Mouse (Mus musculus) embryonic facial prominence, embryonic 11.5 days (tissue): ENCODE measurements around the gene Ubxn2a. TPM values are rescaled to one million over a fixed set of nuclear protein-coding genes. Genes with fewer than 3 reads are reported as not detected.

Experiments used
- ATAC-seq: fragments of 200-750 bp; cut with Nextera tagmentation; replicated peaks from 2 replicates; pipeline ENCODE4 v1.8.0; 2017; ENCODE audit warnings: low read depth; ENCODE audit not compliant: insufficient number of reproducible peaks, low FRiP score, low TSS enrichment
- DNase-seq: peaks from one replicate; pipeline ENCODE4 v3.0.0-alpha.2; 2015; ENCODE audit warnings: low spot score
- H3K27ac ChIP-seq: fragments of 300-500 bp; sonication (generic); replicated peaks from 2 replicates; pipeline ENCODE4 v1.5.1; 2014; ENCODE audit warnings: mild to moderate bottlenecking, low read depth, low read length, control low read depth
- H3K27me3 ChIP-seq: fragments of 300-500 bp; sonication (generic); 2 replicates; pipeline ENCODE4 v1.6.1; 2014; ENCODE audit warnings: mild to moderate bottlenecking, low read length, moderate library complexity, mixed read lengths; ENCODE audit not compliant: control insufficient read depth, insufficient read depth
- H3K36me3 ChIP-seq: fragments of 300-500 bp; sonication (generic); replicated peaks from 2 replicates; pipeline ENCODE4 v1.6.1; 2014; ENCODE audit warnings: low read depth, mild to moderate bottlenecking, low read length, moderate library complexity, mixed read lengths; ENCODE audit not compliant: control insufficient read depth, insufficient read depth
- H3K4me1 ChIP-seq: fragments of 300-500 bp; sonication (generic); 2 replicates; pipeline ENCODE4 v1.6.1; 2014; ENCODE audit warnings: low read length, mixed read lengths; ENCODE audit not compliant: control insufficient read depth, insufficient read depth
- H3K4me2 ChIP-seq: fragments of 300-500 bp; sonication (generic); 2 replicates; pipeline ENCODE4 v1.6.1; 2014; ENCODE audit warnings: low read depth, mild to moderate bottlenecking, control low read depth, low read length, moderate library complexity
- H3K4me3 ChIP-seq: fragments of 300-500 bp; sonication (generic); 2 replicates; pipeline ENCODE4 v1.5.1; 2014; ENCODE audit warnings: low read depth, low read length, control low read depth
- H3K9ac ChIP-seq: fragments of 300-500 bp; sonication (generic); replicated peaks from 2 replicates; pipeline ENCODE4 v1.6.1; 2014; ENCODE audit warnings: mild to moderate bottlenecking, control low read depth, low read length
- H3K9me3 ChIP-seq: fragments of 300-500 bp; sonication (generic); replicated peaks from 2 replicates; pipeline ENCODE4 v1.6.1; 2016; ENCODE audit warnings: mild to moderate bottlenecking, low read length, inconsistent platforms, mixed read lengths; ENCODE audit not compliant: control insufficient read depth
- WGBS: fragments of 180-500 bp; shearing (Covaris S2); extraction: QIAGEN DNeasy Blood & Tissue Kit; methylation state at CpG from one replicate; pipeline ENCODE4 v1.1.7; 2014; 5-methylcytosine and 5-hydroxymethylcytosine counted together
- polyA plus RNA-seq: library from polyadenylated mRNA; unstranded; fragments of >200 nt; fragmentation: Nextera tagmentation; extraction: Ambion mirVana; gene quantifications from 2 replicates; pipeline ENCODE4 v1.2.1, GENCODE M21; 2014

The Ubxn2a gene
- polyA plus RNA-seq, 1 experiment from 2014 or later, result 25.0 TPM

- H3K4me2 ChIP-seq, result no peak overlapping the region
- H3K4me3 ChIP-seq, result no peak overlapping the region
- DNase-seq, result no peak
- H3K4me1 ChIP-seq, result peaks cover 2% of the 10 kb centered on the region; the same call in 1 of the 2 replicates
- no peak overlapping the region for H3K27ac ChIP-seq
- 68% methylated on average over 4 of the region's 4 CpGs for WGBS
- H3K36me3 ChIP-seq, result no peaks in the 10 kb centered on the region
- no peaks in the 10 kb centered on the region for H3K9me3 ChIP-seq
- H3K27me3 ChIP-seq, result no peaks in the 10 kb centered on the region
- no peak overlapping the region for H3K9ac ChIP-seq
- ATAC-seq, result peak; percentile 41; the same call in 1 of the 2 replicates
These were observed 43.7 kb downstream of the Ubxn2a start for GRCm38 (mm10) chr12:4863654-4864337.

DNA sequence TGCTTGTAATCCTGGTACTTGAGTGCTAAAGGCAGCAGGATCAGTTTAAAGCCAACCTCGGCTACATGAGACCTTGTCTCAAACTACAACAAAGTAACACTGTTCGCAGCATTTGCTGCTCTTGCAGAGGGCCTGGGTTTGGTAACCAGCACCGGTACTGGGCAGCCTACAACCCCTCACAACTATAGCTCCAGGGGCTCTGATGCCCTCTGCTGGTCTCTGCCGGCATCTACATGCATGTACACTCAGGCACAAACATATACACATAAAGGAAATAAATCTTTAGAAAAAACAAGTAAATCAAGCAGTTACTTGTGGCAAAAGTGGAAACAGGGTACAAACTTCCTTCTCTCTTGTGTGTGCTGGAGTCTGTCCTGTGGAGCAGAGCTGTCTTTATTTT lies 44.8 kb downstream of the Ubxn2a start:
- ATAC-seq, result no peak
- Histone ChIP-seq H3K27me3 (no peaks in the 10 kb centered on the region), H3K36me3 (no peaks in the 10 kb centered on the region), H3K4me1 (peaks cover 2% of the 10 kb centered on the region; the same call in 1 of the 2 replicates), H3K9ac (no peak overlapping the region), H3K4me2 (no peak overlapping the region), H3K9me3 (no peaks in the 10 kb centered on the region), H3K27ac (no peak overlapping the region), H3K4me3 (no peak overlapping the region)
- DNase-seq, result no peak
- WGBS, result 83% methylated on average over 4 of the region's 4 CpGs

- Histone ChIP-seq H3K9me3 (no peaks in the 10 kb centered on the region), H3K4me1 (peaks cover 2% of the 10 kb centered on the region; the same call in 1 of the 2 replicates), H3K27me3 (no peaks in the 10 kb centered on the region), H3K4me2 (no peak overlapping the region), H3K9ac (no peak overlapping the region), H3K27ac (0 out of 2 replicates have a peak overlapping the region, but pooled peaks have one; percentile 3), H3K4me3 (no peak overlapping the region), H3K36me3 (peaks cover 4% of the 10 kb centered on the region; the same call in 1 of the 2 replicates)
- ATAC-seq (no peak), DNase-seq (no peak)
- WGBS, result 44% methylated on average over 11 of the region's 11 CpGs
These were observed 48.1 kb downstream of the Ubxn2a start for GRCm38 (mm10) chr12:4859241-4859914.

DNA sequence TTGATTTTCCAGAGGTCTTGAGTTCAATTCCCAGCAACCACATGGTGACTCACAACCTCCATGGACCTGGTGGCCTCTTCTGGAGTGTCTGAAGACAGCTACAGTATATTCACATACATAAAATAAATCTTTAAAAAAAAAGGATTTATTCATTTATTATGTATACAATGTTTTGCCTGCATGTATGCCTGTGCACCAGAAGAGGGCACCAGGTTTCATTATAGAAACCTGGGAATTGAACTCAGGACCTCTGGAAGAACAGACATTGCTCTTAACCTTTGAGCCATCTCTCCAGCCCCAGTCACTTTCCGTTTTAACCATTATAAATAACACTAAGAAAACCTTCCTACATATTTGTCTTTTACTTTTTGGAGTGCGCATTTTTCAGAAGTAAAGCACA lies 50.7 kb downstream of the Ubxn2a start:
- WGBS, result 96% methylated on average over 2 of the region's 2 CpGs
- Histone ChIP-seq H3K36me3 (peaks cover 8% of the 10 kb centered on the region), H3K9ac (no peak overlapping the region), H3K4me2 (no peak overlapping the region), H3K9me3 (no peaks in the 10 kb centered on the region), H3K4me1 (no peaks in the 10 kb centered on the region), H3K27me3 (no peaks in the 10 kb centered on the region), H3K27ac (no peak overlapping the region), H3K4me3 (no peak overlapping the region)
- DNase-seq, result no peak
- no peak for ATAC-seq

GRCm38 (mm10) chr12:4856160-4856559 lies 51.3 kb downstream of the Ubxn2a start:
- no peaks in the 10 kb centered on the region for H3K4me1 ChIP-seq
- no peak overlapping the region for H3K4me3 ChIP-seq
- no peaks in the 10 kb centered on the region for H3K27me3 ChIP-seq
- no peak overlapping the region for H3K9ac ChIP-seq
- no peak overlapping the region for H3K27ac ChIP-seq
- ATAC-seq (no peak), DNase-seq (no peak)
- peaks cover 8% of the 10 kb centered on the region for H3K36me3 ChIP-seq
- H3K9me3 ChIP-seq, result no peaks in the 10 kb centered on the region
- 92% methylated on average over 5 of the region's 5 CpGs for WGBS
- no peak overlapping the region for H3K4me2 ChIP-seq

GRCm38 (mm10) chr12:4843741-4844140 lies 63.8 kb downstream of the Ubxn2a start:
- peak overlapping the region; percentile 74 for H3K9ac ChIP-seq
- ATAC-seq (peak; percentile 29; the same call in 1 of the 2 replicates), DNase-seq (peak; percentile 64)
- H3K9me3 ChIP-seq, result no peaks in the 10 kb centered on the region
- peak overlapping the region; percentile 58 for H3K4me3 ChIP-seq
- no peaks in the 10 kb centered on the region for H3K4me1 ChIP-seq
- peak overlapping the region; percentile 62 for H3K4me2 ChIP-seq
- WGBS, result 0% methylated on average over 12 of the region's 12 CpGs
- no peaks in the 10 kb centered on the region for H3K36me3 ChIP-seq
- H3K27me3 ChIP-seq, result no peaks in the 10 kb centered on the region; the same call in 1 of the 2 replicates
- no peak overlapping the region for H3K27ac ChIP-seq

- ATAC-seq, result peak; percentile 89
- Histone ChIP-seq H3K9ac (peak within 1 kb of the TSS; percentile 74), H3K4me3 (peak within 1 kb of the TSS; percentile 58), H3K4me1 (no peaks in the 10 kb centered on the region), H3K9me3 (no peaks in the 10 kb centered on the region), H3K36me3 (no peaks in the 10 kb centered on the region), H3K4me2 (peak within 1 kb of the TSS; percentile 62), H3K27ac (no peak within 1 kb of the TSS), H3K27me3 (no peaks in the 10 kb centered on the region; the same call in 1 of the 2 replicates)
- peak; percentile 96 for DNase-seq
- WGBS, result under 1% methylated on average over 30 of the region's 30 CpGs
These were observed 64.5 kb downstream of the Ubxn2a start, which contains the start of gene Wdcp for GRCm38 (mm10) chr12:4842890-4843597. Gene Wdcp (plus strand): TSS chr12:4843303.
